Mouse (Mus musculus): ENCODE results near the gene Neurl4.
"Not testable (repeated sequence)": the region's sequence is repeated elsewhere in the genome, so short reads cannot be mapped to it uniquely, and the experiment has no call there.

Gene Neurl4

GRCm38 (mm10) chr11:69914372-69914764 lies 13.5 kb downstream of the Neurl4 start:
- no peak for DNase-seq

GRCm38 (mm10) chr11:69914917-69915430 lies 14.1 kb downstream of the Neurl4 start:
- no peak for DNase-seq

- no peak for DNase-seq
These were observed 15.1 kb downstream of the Neurl4 start for GRCm38 (mm10) chr11:69915667-69916627.

DNA sequence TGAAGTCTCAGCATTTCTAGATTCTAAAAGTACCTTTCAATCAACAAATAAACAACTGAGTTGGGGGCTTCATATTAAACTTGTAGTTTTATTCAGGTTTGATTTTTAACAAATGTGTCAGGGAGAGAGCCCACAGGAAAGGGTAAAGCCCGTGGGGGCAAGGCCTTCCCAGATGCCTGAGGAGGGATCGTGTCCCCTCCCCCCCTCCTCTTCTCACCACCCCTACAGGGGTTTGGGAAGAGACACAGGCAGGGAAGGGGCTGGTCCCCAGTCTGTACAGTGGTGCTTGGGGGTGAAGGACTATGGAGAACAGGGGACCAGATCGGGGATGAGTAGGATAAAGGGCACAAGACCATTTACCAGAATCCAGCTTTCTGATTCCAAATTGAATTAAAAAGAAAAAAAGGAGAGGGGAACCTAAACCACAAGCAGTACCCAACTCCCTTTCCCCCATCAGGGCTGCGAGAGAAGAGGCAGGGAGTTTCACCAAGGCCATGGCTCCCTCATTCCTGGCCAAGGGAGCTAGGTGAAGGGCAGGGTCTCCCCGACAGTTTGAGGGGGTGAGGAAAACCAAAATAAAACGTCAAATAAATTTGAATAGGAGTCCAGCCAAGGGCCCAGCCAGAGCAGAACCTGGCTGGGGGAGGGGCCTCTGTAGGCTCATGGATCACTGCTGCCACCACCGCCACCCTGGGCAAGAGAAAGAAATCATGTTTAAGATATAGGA lies 15.9 kb downstream of the Neurl4 start:
- not testable (repeated sequence) for DNase-seq

DNA sequence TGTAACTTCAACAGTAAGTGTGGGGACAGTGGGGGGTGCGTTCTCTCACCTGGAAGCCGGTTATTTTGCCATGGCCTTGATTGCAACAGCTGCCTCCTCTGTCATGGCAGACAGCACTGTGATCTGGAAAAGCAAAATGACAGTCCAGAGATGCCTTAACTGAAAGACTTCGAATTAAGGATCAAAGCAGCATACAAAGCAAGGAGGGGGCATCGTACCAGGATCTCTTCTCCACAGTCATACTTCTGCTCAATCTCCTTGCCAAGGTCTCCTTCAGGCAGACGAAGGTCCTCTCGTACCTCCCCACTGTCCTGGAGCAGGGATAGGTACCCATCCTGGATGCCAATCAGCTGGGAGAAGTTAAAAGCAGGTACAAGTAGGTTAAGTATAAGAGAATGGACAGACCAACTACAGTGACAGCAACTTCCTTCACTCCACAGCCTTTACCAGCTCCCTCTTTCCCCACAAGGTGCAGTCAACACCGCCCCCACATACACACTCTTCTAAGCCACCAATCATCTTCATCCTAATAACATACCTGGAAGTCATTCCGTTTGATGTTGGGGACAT lies 16.6 kb downstream of the Neurl4 start:
- no peak for DNase-seq

GRCm38 (mm10) chr11:69918118-69918517 lies 17.2 kb downstream of the Neurl4 start:
- no peak for DNase-seq

DNA sequence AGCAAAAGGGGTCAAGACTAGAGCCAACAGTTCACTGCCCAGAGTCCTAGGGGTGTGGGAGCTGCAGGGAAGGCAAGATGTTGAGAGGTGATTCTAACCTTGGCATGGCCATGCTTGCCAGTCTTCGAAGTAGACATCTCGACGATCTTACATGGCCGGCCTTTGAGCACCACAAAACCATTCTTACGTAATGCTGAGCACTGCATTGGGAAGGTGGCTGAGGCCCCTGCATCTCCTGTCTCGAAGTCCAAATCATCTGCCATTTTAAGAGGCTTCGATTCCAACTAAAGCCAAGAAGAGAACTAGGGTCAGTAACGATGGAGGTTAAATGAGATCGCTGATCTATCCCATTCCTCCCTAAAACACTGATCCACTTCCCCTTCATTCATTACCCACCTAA lies 18.2 kb downstream of the Neurl4 start:
- DNase-seq, result no peak

DNA sequence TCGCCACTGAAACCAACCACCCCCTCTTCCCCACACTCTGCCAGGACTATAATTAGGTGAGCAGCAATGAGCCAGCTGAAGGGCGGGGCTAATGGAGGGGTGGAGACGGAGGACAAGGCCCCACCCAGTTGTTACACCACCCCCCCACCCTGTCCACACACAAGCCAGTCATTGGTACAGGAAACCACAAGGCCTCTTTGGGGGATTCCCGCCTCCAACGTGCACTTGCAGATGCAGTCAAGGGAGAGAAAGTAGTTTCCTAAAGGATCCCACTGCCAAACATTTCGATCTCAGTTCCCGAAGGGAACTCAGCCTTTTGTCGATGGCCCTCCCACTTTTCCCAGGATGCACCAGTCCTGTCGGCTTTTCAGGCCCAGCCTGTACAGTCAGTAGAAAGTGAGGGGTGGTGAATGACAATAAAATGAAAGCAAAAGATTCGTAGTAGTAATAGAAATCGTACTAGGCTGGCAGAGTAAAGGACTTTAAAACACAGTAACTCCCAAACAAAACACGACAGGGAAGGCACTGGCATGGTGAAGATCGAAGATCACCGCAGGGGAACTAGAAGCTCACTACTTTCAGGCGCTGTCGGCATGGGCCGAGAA lies 18.9 kb downstream of the Neurl4 start:
- DNase-seq, result peak; percentile 85

DNA sequence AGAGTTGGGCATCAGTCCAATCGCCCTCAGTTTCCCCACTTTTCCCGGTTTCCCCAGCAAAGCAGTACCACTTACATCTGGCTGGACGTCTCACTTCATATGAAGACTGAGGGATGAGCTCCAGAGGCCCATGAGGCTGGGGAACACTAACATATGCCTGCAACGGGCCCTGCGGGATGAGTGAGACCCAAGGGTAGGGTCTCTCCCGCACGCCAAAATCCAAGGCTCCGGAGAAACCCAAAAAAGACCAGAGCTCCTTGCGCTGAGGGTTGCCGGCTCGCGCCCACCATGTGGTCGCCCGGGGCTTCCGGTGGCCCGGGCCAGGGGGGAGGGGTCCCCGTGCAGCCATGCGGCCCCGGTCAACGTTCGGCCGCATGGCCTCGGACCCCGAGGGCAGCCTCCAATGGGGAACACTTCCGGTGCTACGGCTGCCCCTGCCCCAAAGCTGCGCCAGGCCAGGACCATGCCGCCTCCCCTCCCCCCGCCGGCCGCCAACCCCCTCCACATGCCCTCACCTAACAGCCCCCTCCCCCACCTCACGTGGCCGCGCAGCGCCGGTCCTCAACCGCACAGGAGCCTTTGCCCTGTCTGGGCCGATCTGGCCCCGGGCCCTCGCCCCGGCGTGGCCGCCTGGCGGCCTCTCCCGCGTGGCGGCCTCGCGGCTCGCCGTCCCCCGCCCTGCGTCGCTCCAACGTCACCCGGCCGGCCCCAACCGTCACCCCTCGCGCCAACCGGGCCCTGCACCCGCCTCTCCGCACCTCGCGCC lies 19.6 kb downstream of the Neurl4 start:
- peak; percentile 8 for DNase-seq

DNA sequence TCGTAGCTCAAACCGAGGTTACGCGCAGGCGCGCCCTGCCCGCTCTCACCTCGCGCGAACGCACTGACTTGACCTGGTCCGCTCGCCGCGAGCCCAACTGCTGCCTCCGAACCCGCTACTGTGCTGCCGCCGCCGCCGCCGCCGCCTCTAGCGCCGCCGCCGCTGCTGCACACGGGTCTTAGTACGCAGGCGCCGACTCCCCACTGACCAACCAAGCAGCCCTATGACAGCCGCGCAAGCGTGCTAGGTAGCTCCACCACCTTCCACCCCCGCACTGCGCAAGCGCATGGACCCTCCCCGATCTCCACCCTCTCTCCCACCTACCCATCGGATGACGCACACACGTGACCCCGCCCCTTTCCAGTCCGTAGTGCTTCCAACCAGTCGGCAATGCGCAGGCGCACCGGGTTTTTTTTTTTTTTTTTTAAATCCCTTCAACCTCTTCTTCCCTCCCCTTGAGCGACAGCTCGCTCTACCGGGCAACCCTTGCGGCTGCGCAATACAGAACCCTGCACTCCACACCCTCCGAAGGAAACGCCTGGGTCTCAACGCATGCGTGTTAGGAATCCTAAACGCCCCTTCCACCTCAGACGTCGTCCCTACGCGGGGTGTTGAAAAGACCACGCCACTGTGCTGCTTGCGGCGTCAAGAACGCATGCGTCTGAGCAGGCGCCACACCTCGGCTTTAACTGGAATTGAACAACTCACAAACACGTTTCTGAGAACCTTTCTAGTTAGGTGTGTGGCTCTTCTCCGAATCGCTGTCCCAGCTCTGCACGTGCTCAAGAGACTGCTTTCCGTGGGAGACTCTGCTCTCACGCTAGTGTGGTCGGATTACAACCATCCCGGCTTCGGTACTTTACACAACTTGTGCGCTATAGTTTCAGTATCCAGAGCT lies 20.5 kb downstream of the Neurl4 start, which contains the start of gene Eif5a:
Eif5a (minus strand) TSS at position 845 of the 898 bp plus-strand sequence.
- DNase-seq, result peak; percentile 100

DNA sequence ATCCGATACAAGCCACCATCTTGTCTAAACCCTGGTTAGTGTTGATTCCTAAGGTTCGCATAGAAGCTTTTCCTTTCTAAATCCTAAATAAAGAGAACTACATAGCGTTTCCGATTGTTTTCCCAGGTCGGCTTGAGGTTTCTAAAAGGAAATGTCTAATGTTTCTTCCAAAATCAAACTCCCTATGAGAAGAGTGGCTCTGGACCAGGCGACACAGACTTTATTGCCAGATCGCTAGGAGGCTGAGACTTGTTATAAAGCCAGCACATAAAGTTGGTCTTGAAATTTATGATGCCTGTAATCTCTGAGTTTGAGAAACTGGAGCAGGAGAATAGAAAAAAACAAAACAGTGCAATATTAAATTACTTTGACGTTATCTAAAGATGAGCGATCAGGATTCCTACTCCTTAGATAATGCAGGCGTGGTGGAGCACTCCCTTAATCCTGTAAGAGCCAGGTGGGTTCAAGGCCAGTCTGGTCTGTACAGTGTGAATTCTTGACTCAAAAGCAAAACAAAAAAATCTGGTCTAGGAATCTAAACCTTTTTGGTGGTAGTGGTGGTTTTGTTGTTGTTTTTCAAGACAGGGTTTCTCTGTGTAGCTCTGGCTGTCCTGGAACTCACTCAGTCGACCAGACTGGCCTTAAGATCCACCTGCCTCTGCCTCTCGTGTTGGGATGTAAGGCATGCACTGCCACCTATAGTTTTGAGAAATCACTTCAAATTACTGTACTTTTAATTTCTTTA lies 21.3 kb downstream of the Neurl4 start:
- DNase-seq, result no peak

- DNase-seq, result no peak
These were observed 21.9 kb downstream of the Neurl4 start for GRCm38 (mm10) chr11:69922796-69923195.

GRCm38 (mm10) chr11:69927501-69927900 lies 26.6 kb downstream of the Neurl4 start:
- DNase-seq, result no peak

- DNase-seq, result no peak
These were observed 28.8 kb downstream of the Neurl4 start for GRCm38 (mm10) chr11:69929712-69930111.

DNA sequence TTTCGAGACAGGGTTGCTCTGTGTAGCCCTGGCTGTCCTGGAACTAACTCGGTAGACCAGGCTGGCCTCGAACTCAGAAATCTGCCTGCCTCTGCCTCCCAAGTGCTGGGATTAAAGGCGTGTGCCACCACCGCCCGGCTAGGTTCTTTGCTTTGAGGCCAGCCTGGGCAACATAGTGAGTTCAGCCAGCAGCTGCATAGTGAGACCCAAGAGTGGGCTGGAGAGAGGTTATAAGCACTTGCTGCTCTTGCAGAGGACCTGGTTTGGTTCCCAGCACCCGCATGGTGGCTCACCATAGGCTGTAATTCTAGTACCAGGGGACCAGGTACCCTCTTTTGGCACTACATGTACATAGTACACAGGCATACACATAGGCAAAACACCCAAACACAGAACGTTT lies 29.3 kb downstream of the Neurl4 start:
- DNase-seq, result not testable (repeated sequence)

GRCm38 (mm10) chr11:69930967-69931537 lies 30.2 kb downstream of the Neurl4 start:
- DNase-seq, result no peak

- DNase-seq, result no peak
These were observed 30.9 kb downstream of the Neurl4 start for GRCm38 (mm10) chr11:69931769-69932168.

- peak; percentile 19 for DNase-seq
These were observed 31.4 kb downstream of the Neurl4 start for GRCm38 (mm10) chr11:69932254-69932653.

- DNase-seq, result no peak
These were observed 32.2 kb downstream of the Neurl4 start for GRCm38 (mm10) chr11:69933066-69933465.

DNA sequence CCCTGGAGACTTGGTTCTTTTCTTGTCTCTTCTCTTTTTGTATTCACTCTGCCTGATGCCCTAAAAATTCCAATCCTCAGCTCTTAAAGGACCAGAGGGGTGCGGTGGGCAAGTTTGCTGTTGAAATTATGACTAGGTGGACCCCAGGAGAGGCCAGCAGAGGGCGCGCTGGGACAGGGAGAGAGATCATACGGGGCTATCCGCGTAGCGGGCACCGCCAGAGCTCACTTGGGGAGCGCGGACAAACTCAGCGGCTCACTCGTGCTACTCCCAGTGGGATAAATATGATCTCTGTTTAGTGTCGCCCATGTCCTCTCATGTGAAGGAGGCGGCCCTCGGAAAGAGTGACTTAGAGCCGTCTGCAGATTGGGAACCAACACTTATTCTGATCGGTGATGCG lies 33.3 kb downstream of the Neurl4 start:
- peak; percentile 92 for DNase-seq
